Mouse (Mus musculus) 416B (cell line): ENCODE measurements around the gene Gbe1.
A peak's percentile ranks its signal among the peaks of the same experiment; 100 is the strongest.

Experiments used
- DNase-seq: peaks from one replicate; pipeline ENCODE4 v3.0.0; 2011; ENCODE audit warnings: low read depth

Gbe1 gene

GRCm38 (mm10) chr16:70568341-70569265 lies 254.9 kb downstream of the Gbe1 start:
- peak; percentile 81 for DNase-seq

- DNase-seq, result no peak
These were observed 272.2 kb downstream of the Gbe1 start for GRCm38 (mm10) chr16:70585964-70586363.

GRCm38 (mm10) chr16:70602326-70602725 lies 288.6 kb downstream of the Gbe1 start:
- DNase-seq, result no peak

GRCm38 (mm10) chr16:70608358-70608757 lies 294.6 kb downstream of the Gbe1 start:
- DNase-seq, result no peak

- DNase-seq, result no peak
These were observed 303.9 kb downstream of the Gbe1 start for GRCm38 (mm10) chr16:70617691-70618090.

- no peak for DNase-seq
These were observed 304.4 kb downstream of the Gbe1 start for GRCm38 (mm10) chr16:70618168-70618567.
